Mouse (Mus musculus): Measurements from ENCODE around the gene Ciita.

The Ciita gene

GRCm38 (mm10) chr16:10471950-10472349 is 7.9 kb upstream of the Ciita start:
- in situ Hi-C loops (cut with MseI, MboI), result no loop called here

DNA sequence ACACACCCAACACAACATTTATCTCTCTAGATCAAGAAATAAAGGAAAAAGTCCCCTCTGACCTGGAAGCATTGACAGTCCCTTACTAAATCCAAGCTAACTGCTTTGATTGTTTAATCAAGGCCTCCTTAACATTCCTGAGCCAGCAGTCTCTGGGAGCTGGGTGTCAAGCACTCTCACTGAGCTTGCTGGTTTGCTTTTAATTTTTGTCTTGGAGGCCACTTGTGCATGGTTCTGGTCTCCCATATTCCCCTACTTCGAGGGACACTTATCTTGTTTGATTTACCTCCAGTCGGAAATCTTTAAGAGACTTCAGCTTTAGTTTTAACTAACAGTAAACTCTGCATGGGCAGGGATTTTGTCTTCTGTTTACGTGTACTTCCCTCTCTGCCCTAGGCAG is 4.9 kb upstream of the Ciita start:
- in situ Hi-C loops (cut with MseI, MboI), result no loop called here

DNA sequence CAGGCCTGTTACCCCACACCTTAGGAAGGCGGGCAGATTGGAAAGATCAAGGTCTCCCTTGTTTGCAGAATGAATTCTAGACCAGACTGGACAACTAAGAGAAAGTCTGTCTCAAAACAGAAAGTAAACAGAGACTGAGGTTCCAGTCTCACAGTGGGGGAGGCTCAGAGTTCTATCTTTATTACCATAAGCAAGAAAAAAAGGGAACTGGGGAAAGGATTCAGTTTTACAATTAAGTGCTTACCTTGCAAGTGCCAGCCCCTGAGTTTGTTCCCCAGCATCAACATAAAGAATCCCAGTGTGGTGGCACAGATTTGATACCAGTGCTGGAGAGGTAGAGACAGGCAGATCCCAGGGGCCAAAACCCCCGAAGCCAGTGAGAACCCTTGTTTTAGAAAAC is 3.9 kb upstream of the Ciita start:
- in situ Hi-C loops (cut with MseI, MboI), result no loop called here

DNA sequence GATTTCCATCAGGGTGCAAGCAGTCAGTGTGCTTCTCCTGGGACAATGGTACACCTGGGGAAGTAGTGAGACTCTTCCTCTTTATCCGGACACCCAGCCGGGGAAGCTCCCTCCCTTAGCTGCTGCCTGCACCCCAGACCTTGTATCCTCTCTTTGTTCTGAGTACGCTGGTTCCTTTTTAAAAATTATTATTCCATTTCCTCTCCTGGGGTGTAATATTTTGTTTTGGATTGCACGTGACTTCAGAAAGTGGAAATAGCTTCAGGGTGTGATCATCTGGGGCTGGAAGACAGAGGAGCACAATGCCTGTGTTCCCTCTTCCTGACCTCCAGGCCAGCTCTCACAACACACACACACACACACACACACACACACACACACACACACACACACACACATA is 2.5 kb downstream of the Ciita start:
- in situ Hi-C loops (cut with MseI, MboI), result no loop called here

DNA sequence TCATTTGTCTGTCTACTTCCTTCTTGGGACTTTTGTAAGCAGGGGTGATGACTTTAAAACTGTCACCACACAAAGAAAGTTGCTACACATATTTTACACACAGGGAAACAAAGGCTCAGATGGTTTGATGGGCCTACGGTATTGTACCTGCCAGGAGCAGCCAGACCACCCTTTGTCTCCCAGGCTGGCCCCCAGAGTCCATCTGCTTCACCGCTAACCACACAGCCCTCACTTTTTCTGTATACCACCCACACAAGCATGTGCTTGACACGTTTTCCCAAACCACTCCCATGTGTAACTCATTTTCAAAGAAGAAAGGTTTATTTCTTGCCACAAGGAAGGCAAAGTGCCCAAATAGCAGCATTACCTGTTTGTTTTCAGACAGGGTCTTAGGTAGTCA is 7.1 kb downstream of the Ciita start:
- in situ Hi-C loops (cut with MseI, MboI), result no loop called here

GRCm38 (mm10) chr16:10487895-10488493 is 8.1 kb downstream of the Ciita start:
- in situ Hi-C loops (cut with MseI, MboI), result no loop called here

GRCm38 (mm10) chr16:10488769-10489481 is 9.1 kb downstream of the Ciita start:
- in situ Hi-C loops (cut with MseI, MboI), result no loop called here

DNA sequence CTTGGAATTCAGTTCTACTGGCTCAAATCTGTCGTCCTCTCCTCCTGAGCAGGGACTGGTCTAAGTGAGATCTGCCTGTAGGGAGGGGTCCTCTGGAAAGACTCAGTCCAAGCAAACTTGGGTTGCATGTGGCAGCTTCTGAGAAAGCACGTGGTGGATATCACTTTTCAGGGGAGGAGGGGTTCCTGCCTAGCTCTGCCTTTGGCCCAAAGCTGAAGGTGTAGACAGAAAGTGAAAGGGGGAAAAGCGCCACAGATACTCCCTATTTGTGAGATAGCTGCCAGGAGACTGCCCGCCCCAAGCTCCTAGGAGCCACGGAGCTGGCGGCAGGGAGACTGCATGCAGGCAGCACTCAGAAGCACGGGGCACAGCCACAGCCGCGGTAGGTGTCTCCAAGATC is 9.6 kb downstream of the Ciita start:
- in situ Hi-C loops (cut with MseI, MboI), result no loop called here

- in situ Hi-C loops (cut with MseI, MboI), result no loop called here
Observed at GRCm38 (mm10) chr16:10489904-10490457, 10.1 kb downstream of the Ciita start.

GRCm38 (mm10) chr16:10490503-10491150 is 10.8 kb downstream of the Ciita start:
- in situ Hi-C loops (cut with MseI, MboI), result no loop called here

GRCm38 (mm10) chr16:10491716-10492115 is 11.9 kb downstream of the Ciita start:
- in situ Hi-C loops (cut with MseI, MboI), result no loop called here

GRCm38 (mm10) chr16:10492587-10492986 is 12.7 kb downstream of the Ciita start:
- in situ Hi-C loops (cut with MseI, MboI), result no loop called here

DNA sequence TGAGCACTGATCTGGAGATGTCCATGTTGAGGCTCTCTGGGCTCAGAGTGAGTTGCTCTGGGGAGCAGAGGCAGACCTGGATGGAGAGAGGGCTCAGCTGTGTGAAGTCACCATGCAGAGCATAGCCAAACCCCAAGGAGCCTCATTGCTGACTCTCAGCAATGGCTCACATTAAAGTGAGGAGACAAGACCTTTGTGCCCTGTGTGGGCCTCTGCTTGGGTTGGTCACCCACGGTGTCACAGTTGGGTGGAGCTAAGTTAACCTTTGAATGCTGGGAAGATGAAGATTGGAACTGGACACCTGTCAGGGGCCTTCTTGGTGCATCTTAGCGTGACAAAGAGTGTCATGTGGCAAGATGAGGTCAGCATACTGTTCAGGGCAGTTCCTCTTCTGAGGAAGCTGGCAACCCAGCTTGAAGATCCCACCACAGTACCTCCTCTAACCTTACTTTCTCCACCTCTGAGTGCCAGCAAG is 16.0 kb downstream of the Ciita start:
- in situ Hi-C loops (cut with MseI, MboI), result no loop called here

DNA sequence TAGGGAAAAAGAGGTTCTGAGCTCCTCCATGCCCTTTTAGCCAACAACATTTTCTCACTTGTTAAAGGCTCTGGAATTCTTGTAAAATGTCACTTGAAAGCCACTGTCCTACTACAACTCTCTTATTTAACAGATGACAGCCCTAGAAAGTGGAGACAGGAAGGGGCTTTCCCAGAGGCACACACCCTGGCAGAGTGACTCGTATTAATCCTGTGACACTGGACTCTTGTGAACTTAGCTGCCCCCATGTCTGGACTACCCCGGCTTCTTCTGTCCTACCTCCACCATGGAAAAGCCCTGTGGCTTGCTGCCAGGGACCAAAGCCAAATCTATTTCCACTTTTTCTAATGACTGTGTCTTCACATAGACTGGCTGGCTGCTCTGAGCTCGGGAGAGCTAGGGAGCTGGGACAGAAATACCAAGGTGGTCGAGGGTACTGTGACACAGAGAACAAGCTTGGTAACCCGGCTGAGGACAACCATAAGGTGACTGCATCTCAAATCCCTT is 18.3 kb downstream of the Ciita start:
- in situ Hi-C loops (cut with MseI, MboI), result no loop called here

DNA sequence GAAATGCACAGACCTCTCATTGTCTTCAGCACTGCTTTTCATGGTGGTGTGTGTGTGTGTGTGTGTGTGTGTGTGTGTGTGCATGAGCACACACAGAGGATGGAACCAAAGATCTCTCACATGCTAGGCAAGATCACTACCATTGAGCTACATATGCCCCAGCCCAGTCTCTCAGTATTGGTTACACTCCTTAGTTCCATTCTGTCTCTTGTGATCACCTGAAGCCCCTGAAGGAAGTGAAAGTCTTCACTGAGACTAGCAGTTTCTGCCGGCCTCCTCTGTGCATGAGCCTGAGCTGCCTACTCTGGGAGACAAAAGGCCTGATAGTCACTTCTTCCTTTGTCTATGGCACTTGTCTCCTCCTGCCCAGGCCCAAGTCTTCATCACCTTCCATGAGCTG is 19.3 kb downstream of the Ciita start:
- in situ Hi-C loops (cut with MseI, MboI), result no loop called here

- in situ Hi-C loops (cut with MseI, MboI), result loop anchor here (25.0 kb wide), 1 partner anchor 415 kb away; no protein-coding TSS in a partner anchor
Observed at GRCm38 (mm10) chr16:10501865-10502264, 22.0 kb downstream of the Ciita start.

GRCm38 (mm10) chr16:10503058-10503457 is 23.2 kb downstream of the Ciita start:
- in situ Hi-C loops (cut with MseI, MboI), result loop anchor here (25.0 kb wide), 1 partner anchor 416 kb away; no protein-coding TSS in a partner anchor

DNA sequence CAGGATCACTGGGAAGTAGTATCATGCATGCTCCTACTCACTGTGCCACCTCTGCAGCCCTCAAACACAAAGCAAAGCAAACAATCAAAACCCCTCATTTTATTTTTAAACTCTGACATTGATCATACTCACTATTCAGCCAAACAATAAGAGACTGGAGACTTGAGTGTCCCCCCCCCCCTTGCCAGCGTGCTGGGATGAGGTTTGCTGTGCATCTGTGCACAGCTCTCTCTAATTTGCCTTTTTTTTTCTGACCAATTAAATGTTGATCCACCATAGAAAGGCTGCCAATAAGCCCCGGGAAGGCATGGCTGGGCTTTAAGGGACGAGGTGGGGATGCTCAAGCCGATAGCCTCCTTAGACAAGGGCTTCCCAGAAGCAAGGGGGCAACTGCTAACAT is 27.6 kb downstream of the Ciita start:
- in situ Hi-C loops (cut with MseI, MboI), result loop anchor here (25.0 kb wide), 1 partner anchor 420 kb away; no protein-coding TSS in a partner anchor

- in situ Hi-C loops (cut with MseI, MboI), result loop anchor here (25.0 kb wide), 1 partner anchor 421 kb away; no protein-coding TSS in a partner anchor
Observed at GRCm38 (mm10) chr16:10508691-10509090, 28.8 kb downstream of the Ciita start.

DNA sequence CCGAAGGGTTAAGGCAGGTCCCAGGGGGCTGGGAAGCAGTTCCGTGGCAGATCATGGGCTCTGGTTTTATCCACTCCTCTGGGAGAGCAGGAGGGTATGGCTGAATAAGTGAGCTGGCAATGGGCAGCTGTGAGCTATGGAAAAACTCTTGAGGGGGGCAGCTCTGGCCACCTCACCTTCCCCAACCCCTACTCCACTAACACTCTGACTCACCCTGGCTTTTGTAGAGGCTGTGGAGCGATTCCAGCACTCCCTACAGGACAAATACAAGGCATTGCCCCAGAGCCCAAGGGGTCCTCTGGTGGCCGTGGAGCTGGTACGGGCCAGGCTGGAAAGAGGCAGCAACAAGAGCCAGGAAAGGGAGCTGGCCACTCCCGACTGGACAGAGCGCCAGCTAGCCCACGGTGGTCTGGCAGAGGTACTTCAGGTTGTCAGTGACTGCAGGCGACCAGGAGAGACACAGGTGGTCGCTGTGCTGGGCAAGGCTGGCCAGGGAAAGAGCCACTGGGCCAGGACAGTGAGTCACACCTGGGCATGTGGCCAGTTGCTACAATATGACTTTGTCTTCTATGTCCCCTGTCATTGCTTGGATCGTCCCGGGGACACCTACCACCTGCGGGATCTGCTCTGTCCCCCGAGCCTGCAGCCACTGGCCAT is 30.7 kb downstream of the Ciita start:
- in situ Hi-C loops (cut with MseI, MboI), result loop anchor here (25.0 kb wide), 1 partner anchor 423 kb away; no protein-coding TSS in a partner anchor

DNA sequence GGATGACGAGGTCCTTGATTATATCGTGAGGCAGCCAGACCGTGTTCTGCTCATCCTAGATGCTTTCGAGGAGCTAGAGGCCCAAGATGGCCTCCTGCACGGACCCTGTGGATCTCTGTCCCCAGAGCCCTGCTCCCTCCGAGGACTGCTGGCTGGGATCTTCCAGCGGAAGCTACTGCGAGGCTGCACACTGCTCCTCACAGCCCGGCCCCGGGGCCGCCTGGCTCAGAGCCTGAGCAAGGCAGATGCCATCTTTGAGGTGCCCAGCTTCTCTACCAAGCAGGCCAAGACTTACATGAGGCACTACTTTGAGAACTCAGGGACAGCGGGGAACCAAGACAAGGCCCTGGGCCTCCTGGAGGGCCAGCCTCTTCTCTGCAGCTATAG is 31.3 kb downstream of the Ciita start:
- in situ Hi-C loops (cut with MseI, MboI), result loop anchor here (25.0 kb wide), 1 partner anchor 424 kb away; no protein-coding TSS in a partner anchor
